Mouse (Mus musculus): ENCODE measurements around the gene Efcab3. TPM values are rescaled to one million over a fixed set of nuclear protein-coding genes. Genes with fewer than 3 reads are reported as not detected.

Efcab3 gene
- polyA plus RNA-seq, 1 experiment = not detected

DNA sequence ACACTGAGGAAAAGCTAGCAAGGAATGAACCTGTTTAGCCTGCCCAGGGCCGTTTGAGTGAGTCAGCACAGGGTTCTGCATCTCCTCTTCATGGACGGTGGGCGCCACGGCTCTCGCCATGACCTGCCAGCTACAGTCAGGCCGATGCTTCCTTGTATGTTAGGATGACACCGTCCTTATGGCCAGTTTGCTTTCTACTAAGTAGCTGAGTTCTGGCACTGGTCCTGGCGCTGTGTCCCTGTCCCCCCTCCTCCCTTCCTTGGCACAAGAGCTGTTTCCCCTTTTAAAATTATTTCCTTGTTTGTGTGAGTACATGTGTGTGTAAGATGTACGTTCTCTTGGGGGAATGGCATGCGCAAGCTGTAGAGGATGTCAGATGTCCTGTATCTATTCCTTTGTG, 81.8 kb downstream of the Efcab3 start:
- DNase-seq = no peak
- TF ChIP-seq POLR2A (IDR thresholded peaks at IDR 0.05; ENCODE audit: borderline replicate concordance, extremely low read depth, low read depth, low read length) (no peak), CTCF (IDR thresholded peaks at IDR 0.05; ENCODE audit: insufficient read depth, low read length) (no peak)
- Histone ChIP-seq H3K4me3 (replicated peaks; ENCODE audit: extremely low read depth, low read depth, low read length) (no peak overlapping the region), H3K4me1 (ENCODE audit: control insufficient read depth, insufficient read depth, low read length) (no peaks in the 10 kb centered on the region)
- WGBS = 58% methylated on average over 10 of the region's 10 CpGs

- TF ChIP-seq CTCF (IDR thresholded peaks at IDR 0.05; ENCODE audit: insufficient read depth, low read length) (no peak), POLR2A (IDR thresholded peaks at IDR 0.05; ENCODE audit: borderline replicate concordance, extremely low read depth, low read depth, low read length) (no peak)
- Histone ChIP-seq H3K4me3 (replicated peaks; ENCODE audit: extremely low read depth, low read depth, low read length) (no peak within 1 kb of the TSS), H3K4me1 (ENCODE audit: control insufficient read depth, insufficient read depth, low read length) (no peaks in the 10 kb centered on the region)
- WGBS = 76% methylated on average over 3 of the region's 3 CpGs
- DNase-seq = no peak
Observed at GRCm38 (mm10) chr11:105146593-105146992, 83.2 kb downstream of the Efcab3 start, which contains the start of gene Gm10842. TSS of gene Gm10842 (plus strand) at chr11:105146893.

DNA sequence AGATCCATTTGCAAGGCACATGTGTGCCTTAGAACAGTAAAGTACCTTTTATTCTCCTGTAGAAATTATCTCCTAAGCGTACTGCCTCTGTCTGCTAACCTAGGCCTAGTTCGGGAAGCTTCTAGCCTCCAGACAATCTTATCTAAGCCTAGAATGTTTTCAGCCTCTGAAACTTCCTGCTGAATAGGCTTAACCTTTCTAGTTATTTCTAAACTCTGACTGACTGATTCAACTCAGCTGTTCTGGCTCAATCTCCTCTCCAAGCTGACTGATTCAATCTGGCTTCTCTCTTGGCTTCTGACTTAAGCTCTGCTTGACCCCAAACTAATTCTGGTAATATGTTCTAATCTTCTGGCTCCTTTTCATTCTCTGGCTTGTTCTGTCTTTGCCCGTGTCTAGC, 86.0 kb downstream of the Efcab3 start:
- Histone ChIP-seq H3K4me1 (ENCODE audit: control insufficient read depth, insufficient read depth, low read length) (peaks cover 3% of the 10 kb centered on the region; the same call in 1 of the 2 replicates), H3K4me3 (replicated peaks; ENCODE audit: extremely low read depth, low read depth, low read length) (no peak overlapping the region)
- TF ChIP-seq POLR2A (IDR thresholded peaks at IDR 0.05; ENCODE audit: borderline replicate concordance, extremely low read depth, low read depth, low read length) = no peak
- TF ChIP-seq CTCF (IDR thresholded peaks at IDR 0.05; ENCODE audit: insufficient read depth, low read length) = no peak
- no peak for DNase-seq
- WGBS = 61% methylated on average over 3 of the region's 3 CpGs

DNA sequence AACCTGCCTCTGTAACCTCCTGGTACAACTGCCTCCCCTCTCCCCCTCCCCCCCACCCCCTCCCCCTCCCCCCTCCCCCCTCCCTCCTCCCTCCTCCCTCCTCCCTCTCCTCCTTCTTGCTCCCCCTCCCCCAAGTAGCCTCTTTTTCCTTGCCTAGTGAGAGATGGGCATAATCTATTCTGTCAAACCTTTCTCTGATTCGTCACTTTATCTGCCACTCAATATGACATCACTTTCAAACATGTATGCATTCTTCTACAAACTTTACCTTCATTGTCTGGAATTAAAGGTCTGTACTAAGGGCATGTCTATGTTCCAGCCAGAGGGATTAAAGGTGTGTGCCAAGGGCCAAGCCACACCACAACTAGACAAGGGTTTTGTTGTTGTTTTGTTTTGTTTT, 86.4 kb downstream of the Efcab3 start:
- no peak overlapping the region for H3K4me3 ChIP-seq (replicated peaks; ENCODE audit: extremely low read depth, low read depth, low read length)
- TF ChIP-seq POLR2A (IDR thresholded peaks at IDR 0.05; ENCODE audit: borderline replicate concordance, extremely low read depth, low read depth, low read length) (no peak), CTCF (IDR thresholded peaks at IDR 0.05; ENCODE audit: insufficient read depth, low read length) (no peak)
- no peak for DNase-seq
- H3K4me1 ChIP-seq (ENCODE audit: control insufficient read depth, insufficient read depth, low read length) = peaks cover 3% of the 10 kb centered on the region; the same call in 1 of the 2 replicates
- WGBS = 63% methylated on average over 1 of the region's 1 CpGs

DNA sequence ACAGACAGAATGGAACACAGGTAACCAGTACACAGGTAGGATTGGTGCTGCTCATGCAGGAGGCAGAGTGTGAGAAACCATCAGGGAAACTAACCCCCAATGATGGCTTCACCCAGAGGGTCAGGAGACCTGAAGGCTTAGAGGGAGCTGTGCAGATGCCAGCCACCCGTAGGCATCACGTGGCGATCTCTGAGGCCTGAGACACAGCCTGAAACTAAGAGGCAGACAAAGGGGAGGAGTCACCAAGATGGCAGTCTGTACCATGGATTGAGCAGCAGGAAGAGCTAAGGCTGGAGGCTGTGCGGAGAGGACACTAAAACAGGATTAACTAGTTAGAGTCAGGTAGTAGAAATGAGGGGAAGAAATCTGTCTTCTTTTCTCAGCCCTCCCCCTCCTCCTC, 87.3 kb downstream of the Efcab3 start:
- WGBS = 61% methylated on average over 4 of the region's 4 CpGs
- Histone ChIP-seq H3K4me1 (ENCODE audit: control insufficient read depth, insufficient read depth, low read length) (peaks cover 3% of the 10 kb centered on the region; the same call in 1 of the 2 replicates), H3K4me3 (replicated peaks; ENCODE audit: extremely low read depth, low read depth, low read length) (no peak overlapping the region)
- DNase-seq = no peak
- TF ChIP-seq CTCF (IDR thresholded peaks at IDR 0.05; ENCODE audit: insufficient read depth, low read length) = no peak
- TF ChIP-seq POLR2A (IDR thresholded peaks at IDR 0.05; ENCODE audit: borderline replicate concordance, extremely low read depth, low read depth, low read length) = no peak

GRCm38 (mm10) chr11:105151226-105152016, 88.0 kb downstream of the Efcab3 start:
- Histone ChIP-seq H3K4me3 (replicated peaks; ENCODE audit: extremely low read depth, low read depth, low read length) (no peak overlapping the region), H3K4me1 (ENCODE audit: control insufficient read depth, insufficient read depth, low read length) (peaks cover 3% of the 10 kb centered on the region; the same call in 1 of the 2 replicates)
- DNase-seq = no peak
- TF ChIP-seq CTCF (IDR thresholded peaks at IDR 0.05; ENCODE audit: insufficient read depth, low read length) = no peak
- TF ChIP-seq POLR2A (IDR thresholded peaks at IDR 0.05; ENCODE audit: borderline replicate concordance, extremely low read depth, low read depth, low read length) = no peak
- WGBS = 25% methylated on average over 19 of the region's 19 CpGs

GRCm38 (mm10) chr11:105152017-105152300, 88.6 kb downstream of the Efcab3 start:
- DNase-seq = no peak
- WGBS = 67% methylated on average over 3 of the region's 4 CpGs

DNA sequence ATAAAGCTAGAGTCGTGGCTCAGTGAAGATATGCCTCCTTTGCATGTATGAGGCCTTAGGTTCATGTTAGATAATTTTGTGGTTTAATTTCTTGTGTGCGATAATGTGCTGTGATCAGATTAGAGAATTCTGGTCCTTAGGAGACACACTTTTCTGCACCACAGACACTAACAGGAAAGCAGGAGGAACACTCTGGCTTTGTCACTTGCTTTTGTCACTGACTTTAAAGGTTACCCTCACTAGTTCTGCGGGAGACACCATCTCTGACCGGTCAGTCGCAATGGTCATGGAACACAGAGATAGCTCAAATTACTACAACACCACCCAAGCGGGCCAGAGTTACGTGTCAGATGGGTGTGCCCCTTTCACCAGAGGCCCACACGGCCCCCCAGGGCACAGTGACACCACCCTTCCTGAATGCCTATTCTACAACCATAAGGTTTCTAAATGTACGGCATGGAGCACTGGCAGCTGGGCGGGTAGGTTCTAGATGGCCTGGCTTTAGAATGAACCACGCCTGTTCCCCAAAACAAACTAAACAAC, 89.0 kb downstream of the Efcab3 start:
- no peak for DNase-seq
- Histone ChIP-seq H3K4me3 (replicated peaks; ENCODE audit: extremely low read depth, low read depth, low read length) (no peak overlapping the region), H3K4me1 (ENCODE audit: control insufficient read depth, insufficient read depth, low read length) (peaks cover 3% of the 10 kb centered on the region; the same call in 1 of the 2 replicates)
- 66% methylated on average over 11 of the region's 11 CpGs for WGBS
- TF ChIP-seq CTCF (IDR thresholded peaks at IDR 0.05; ENCODE audit: insufficient read depth, low read length) = no peak
- no peak for TF ChIP-seq POLR2A (IDR thresholded peaks at IDR 0.05; ENCODE audit: borderline replicate concordance, extremely low read depth, low read depth, low read length)

More at GRCm38 (mm10) chr11:105152017-105152300, 88.6 kb downstream of the Efcab3 start:
- no peak overlapping the region for H3K4me3 ChIP-seq (replicated peaks; ENCODE audit: extremely low read depth, low read depth, low read length)
- TF ChIP-seq CTCF (IDR thresholded peaks at IDR 0.05; ENCODE audit: insufficient read depth, low read length) = no peak
- H3K4me1 ChIP-seq (ENCODE audit: control insufficient read depth, insufficient read depth, low read length) = peaks cover 3% of the 10 kb centered on the region; the same call in 1 of the 2 replicates

GRCm38 (mm10) chr11:105153068-105153833, 89.9 kb downstream of the Efcab3 start:
- Histone ChIP-seq H3K4me1 (ENCODE audit: control insufficient read depth, insufficient read depth, low read length) (peaks cover 3% of the 10 kb centered on the region; the same call in 1 of the 2 replicates), H3K4me3 (replicated peaks; ENCODE audit: extremely low read depth, low read depth, low read length) (no peak overlapping the region)
- no peak for TF ChIP-seq CTCF (IDR thresholded peaks at IDR 0.05; ENCODE audit: insufficient read depth, low read length)
- TF ChIP-seq POLR2A (IDR thresholded peaks at IDR 0.05; ENCODE audit: borderline replicate concordance, extremely low read depth, low read depth, low read length) = no peak
- peak; percentile 45 for DNase-seq
- WGBS = 21% methylated on average over 12 of the region's 12 CpGs

Data from lung, adult 2 months (tissue).